Mouse (Mus musculus): Measurements from ENCODE around the gene Tspan31. TPM values are rescaled to one million over a fixed set of nuclear protein-coding genes. Genes with fewer than 3 reads are reported as not detected.

Tspan31 gene
- polyA plus RNA-seq, 1 experiment, result 118 TPM

- TF ChIP-seq MYOG (IDR thresholded peaks at IDR 0.05; ENCODE audit: control insufficient read depth, extremely low read depth, insufficient read length), result no peak
Observed at GRCm38 (mm10) chr10:127033301-127033741, 36.7 kb downstream of the Tspan31 start.

GRCm38 (mm10) chr10:127030336-127031296 lies 39.4 kb downstream of the Tspan31 start, which contains the start of gene Tsfm:
Tsfm (minus strand) TSS chr10:127030840.
- peaks cover 18% of the 10 kb centered on the region for H3K36me3 ChIP-seq (ENCODE audit: control insufficient read depth, insufficient read depth)
- TF ChIP-seq CTCF (IDR thresholded peaks at IDR 0.05; ENCODE audit: control insufficient read depth, insufficient read depth, insufficient read length), result peak; percentile 75
- TF ChIP-seq MAX (IDR thresholded peaks at IDR 0.05), result peak; percentile 72
- TF ChIP-seq CEBPB (IDR thresholded peaks at IDR 0.05; ENCODE audit: low read depth), result no peak
- no peak for TF ChIP-seq MYOD1 (IDR thresholded peaks at IDR 0.05; ENCODE audit: control insufficient read depth, insufficient read length, low read depth)
- H3K79me2 ChIP-seq (ENCODE audit: control insufficient read depth, insufficient read depth), result peaks cover 17% of the 10 kb centered on the region
- H3K4me3 ChIP-seq (ENCODE audit: insufficient read depth, poor library complexity, severe bottlenecking), result peak within 1 kb of the TSS; percentile 66
- H3K27me3 ChIP-seq (ENCODE audit: control insufficient read depth, insufficient read depth, insufficient read length), result no peaks in the 10 kb centered on the region
- H3ac ChIP-seq (ENCODE audit: control insufficient read depth, insufficient read length, low read depth), result peak within 1 kb of the TSS; percentile 92
- H3K79me3 ChIP-seq (ENCODE audit: low read depth), result peaks cover 5% of the 10 kb centered on the region

More at GRCm38 (mm10) chr10:127033301-127033741, 36.7 kb downstream of the Tspan31 start:
- H3K79me2 ChIP-seq (ENCODE audit: control insufficient read depth, insufficient read depth), result peaks cover 17% of the 10 kb centered on the region
- peaks cover 9% of the 10 kb centered on the region for H3K36me3 ChIP-seq (ENCODE audit: control insufficient read depth, insufficient read depth)
- peaks cover 5% of the 10 kb centered on the region for H3K79me3 ChIP-seq (ENCODE audit: low read depth)
- no peak overlapping the region for H3K4me3 ChIP-seq (ENCODE audit: insufficient read depth, poor library complexity, severe bottlenecking)
- H3K27me3 ChIP-seq (ENCODE audit: control insufficient read depth, insufficient read depth, insufficient read length), result no peaks in the 10 kb centered on the region
- no peak overlapping the region for H3ac ChIP-seq (ENCODE audit: control insufficient read depth, insufficient read length, low read depth)

GRCm38 (mm10) chr10:127018422-127018821 lies 51.6 kb downstream of the Tspan31 start:
- peaks cover 19% of the 10 kb centered on the region for H3K36me3 ChIP-seq (ENCODE audit: control insufficient read depth, insufficient read depth)
- no peak overlapping the region for H3K4me3 ChIP-seq (ENCODE audit: insufficient read depth, poor library complexity, severe bottlenecking)
- TF ChIP-seq MYOG (IDR thresholded peaks at IDR 0.05; ENCODE audit: control insufficient read depth, extremely low read depth, insufficient read length) (no peak), CEBPB (IDR thresholded peaks at IDR 0.05; ENCODE audit: low read depth) (no peak), MAX (IDR thresholded peaks at IDR 0.05) (no peak), FOSL1 (IDR thresholded peaks at IDR 0.05; ENCODE audit: insufficient read depth, low read length, poor library complexity, severe bottlenecking) (no peak), MYOD1 (IDR thresholded peaks at IDR 0.05; ENCODE audit: control insufficient read depth, insufficient read length, low read depth) (no peak), USF1 (IDR thresholded peaks at IDR 0.05; ENCODE audit: low read depth) (no peak), CTCF (IDR thresholded peaks at IDR 0.05; ENCODE audit: control insufficient read depth, insufficient read depth, insufficient read length) (no peak)
- H3K79me3 ChIP-seq (ENCODE audit: low read depth), result no peaks in the 10 kb centered on the region
- no peaks in the 10 kb centered on the region for H3K79me2 ChIP-seq (ENCODE audit: control insufficient read depth, insufficient read depth)
- H3K27me3 ChIP-seq (ENCODE audit: control insufficient read depth, insufficient read depth, insufficient read length), result no peaks in the 10 kb centered on the region
- no peak overlapping the region for H3ac ChIP-seq (ENCODE audit: control insufficient read depth, insufficient read length, low read depth)

Other genes with a start within 250 kb of the Tspan31 start
- 13.4 TPM for gene Atp23, start 168.9 kb downstream of the Tspan31 start, polyA plus RNA-seq (2012; fragmentation: generic; extraction: Trizol)
- 57.5 TPM for gene Ctdsp2, start 91.5 kb downstream of the Tspan31 start, polyA plus RNA-seq (2012; fragmentation: generic; extraction: Trizol)
- gene Avil, start 69.6 kb downstream of the Tspan31 start, polyA plus RNA-seq (2012; fragmentation: generic; extraction: Trizol), result 0.13 TPM
- 66.0 TPM for gene Tsfm, start 39.4 kb downstream of the Tspan31 start, polyA plus RNA-seq (2012; fragmentation: generic; extraction: Trizol)
- 31.3 TPM for gene Mettl1, start 28.9 kb downstream of the Tspan31 start, polyA plus RNA-seq (2012; fragmentation: generic; extraction: Trizol)
- 0.22 TPM for gene Eef1akmt3, start 28.8 kb downstream of the Tspan31 start, polyA plus RNA-seq (2012; fragmentation: generic; extraction: Trizol)
- gene Cyp27b1, start 22.0 kb downstream of the Tspan31 start, polyA plus RNA-seq (2012; fragmentation: generic; extraction: Trizol), result 0.20 TPM
- gene March9, start 10.1 kb downstream of the Tspan31 start, polyA plus RNA-seq (2012; fragmentation: generic; extraction: Trizol), result 3.0 TPM
- 714 TPM for gene Cdk4, start 6.7 kb downstream of the Tspan31 start, polyA plus RNA-seq (2012; fragmentation: generic; extraction: Trizol)
- gene Agap2, start 5.0 kb upstream of the Tspan31 start, polyA plus RNA-seq (2012; fragmentation: generic; extraction: Trizol), result 3.2 TPM
- 35.6 TPM for gene Os9, start 50.9 kb upstream of the Tspan31 start, polyA plus RNA-seq (2012; fragmentation: generic; extraction: Trizol)
- 23.8 TPM for gene B4galnt1, start 95.0 kb upstream of the Tspan31 start, polyA plus RNA-seq (2012; fragmentation: generic; extraction: Trizol)
- 2.9 TPM for gene Slc26a10, start 110.4 kb upstream of the Tspan31 start, polyA plus RNA-seq (2012; fragmentation: generic; extraction: Trizol)
- 31.8 TPM for gene Arhgef25, start 119.8 kb upstream of the Tspan31 start, polyA plus RNA-seq (2012; fragmentation: generic; extraction: Trizol)
- 24.4 TPM for gene Dtx3, start 125.5 kb upstream of the Tspan31 start, polyA plus RNA-seq (2012; fragmentation: generic; extraction: Trizol)
- gene Pip4k2c, start 141.3 kb upstream of the Tspan31 start, polyA plus RNA-seq (2012; fragmentation: generic; extraction: Trizol), result 25.8 TPM
- gene Kif5a, start 193.1 kb upstream of the Tspan31 start, polyA plus RNA-seq (2012; fragmentation: generic; extraction: Trizol), result 0.29 TPM
- 170 TPM for gene Dctn2, start 196.1 kb upstream of the Tspan31 start, polyA plus RNA-seq (2012; fragmentation: generic; extraction: Trizol)
- 15.2 TPM for gene Mbd6, start 218.8 kb upstream of the Tspan31 start, polyA plus RNA-seq (2012; fragmentation: generic; extraction: Trizol)
- 155 TPM for gene Mars, start 241.5 kb upstream of the Tspan31 start, polyA plus RNA-seq (2012; fragmentation: generic; extraction: Trizol)